Mouse (Mus musculus) forebrain, embryonic 11.5 days (tissue): ENCODE data around the gene Gm17535. TPM values are rescaled to one million over a fixed set of nuclear protein-coding genes. Genes with fewer than 3 reads are reported as not detected.
"Not testable (repeated sequence)": the region's sequence is repeated elsewhere in the genome, so short reads cannot be mapped to it uniquely, and the experiment has no call there.

Experiments used
- ATAC-seq: fragments of 200-750 bp; cut with Nextera tagmentation; replicated peaks from 2 replicates; pipeline ENCODE4 v1.8.0; 2017; ENCODE audit warnings: moderate TSS enrichment; ENCODE audit not compliant: low FRiP score
- DNase-seq: peaks from one replicate; pipeline ENCODE4 v3.0.0-alpha.2; 2017; ENCODE audit warnings: low spot score
- H3K27ac ChIP-seq: fragments of 300-500 bp; sonication (generic); 2 replicates; pipeline ENCODE4 v1.5.1; 2014; ENCODE audit warnings: low read depth, low read length
- H3K27me3 ChIP-seq: fragments of 300-500 bp; sonication (generic); 2 replicates; pipeline ENCODE4 v1.6.1; 2014; ENCODE audit warnings: mild to moderate bottlenecking, low read length, mixed read lengths; ENCODE audit not compliant: control insufficient read depth, insufficient read depth
- H3K36me3 ChIP-seq: fragments of 300-500 bp; sonication (generic); 2 replicates; pipeline ENCODE4 v1.6.1; 2014; ENCODE audit warnings: mild to moderate bottlenecking, low read length, moderate library complexity, mixed read lengths; ENCODE audit not compliant: control insufficient read depth, insufficient read depth
- H3K4me1 ChIP-seq: fragments of 300-500 bp; sonication (generic); replicated peaks from 2 replicates; pipeline ENCODE4 v1.6.1; 2014; ENCODE audit warnings: low read length, mixed read lengths; ENCODE audit not compliant: control insufficient read depth, insufficient read depth
- H3K4me2 ChIP-seq: fragments of 300-500 bp; sonication (generic); 2 replicates; pipeline ENCODE4 v1.6.1; 2014; ENCODE audit warnings: low read depth, mild to moderate bottlenecking, low read length, moderate library complexity, mixed read lengths; ENCODE audit not compliant: severe bottlenecking
- H3K4me3 ChIP-seq: fragments of 300-500 bp; sonication (generic); 2 replicates; pipeline ENCODE4 v1.5.1; 2014; ENCODE audit warnings: low read depth, low read length
- H3K9ac ChIP-seq: fragments of 300-500 bp; sonication (generic); 2 replicates; pipeline ENCODE4 v1.6.1; 2014; ENCODE audit warnings: low read length
- H3K9me3 ChIP-seq: fragments of 300-500 bp; sonication (generic); 2 replicates; pipeline ENCODE4 v1.6.1; 2016; ENCODE audit warnings: low read length, mixed read lengths; ENCODE audit not compliant: control insufficient read depth
- WGBS: fragments of 180-500 bp; shearing (Covaris S2); extraction: QIAGEN DNeasy Blood & Tissue Kit; methylation state at CpG from one replicate; pipeline ENCODE4 v1.1.7; 2014; 5-methylcytosine and 5-hydroxymethylcytosine counted together
- polyA plus RNA-seq: library from polyadenylated mRNA; unstranded; fragments of >200 nt; fragmentation: Nextera tagmentation; extraction: Ambion mirVana; gene quantifications from 2 replicates; pipeline ENCODE4 v1.2.1, GENCODE M21; 2014

Gm17535 gene
- polyA plus RNA-seq, result not detected in 2 replicates

DNA sequence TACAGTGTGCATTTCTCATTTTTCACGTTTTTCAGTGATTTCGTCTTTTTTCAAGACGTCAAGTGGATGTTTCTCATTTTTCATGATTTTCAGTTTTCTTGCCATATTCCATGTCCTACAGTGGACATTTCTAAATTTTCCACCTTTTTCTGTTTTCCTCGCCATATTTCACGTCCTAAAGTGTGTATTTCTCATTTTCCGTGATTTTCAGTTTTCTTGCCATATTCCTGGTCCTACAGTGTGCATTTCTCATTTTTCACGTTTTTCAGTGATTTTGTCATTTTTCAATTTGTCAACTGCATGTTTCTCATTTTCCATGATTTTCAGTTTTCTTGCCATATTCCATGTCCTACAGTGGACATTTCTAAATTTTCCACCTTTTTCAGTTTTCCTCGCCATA lies at the start of gene Gm17535:
Gene Gm17535 (plus strand): TSS at position 301 of the 400 bp plus-strand sequence.
- no CpG with 5 or more reads among the region's 8 CpGs for WGBS
- not testable (repeated sequence) for H3K27ac ChIP-seq, H3K4me2 ChIP-seq, DNase-seq, H3K27me3 ChIP-seq, H3K9ac ChIP-seq, H3K4me1 ChIP-seq, H3K9me3 ChIP-seq, H3K36me3 ChIP-seq, ATAC-seq, H3K4me3 ChIP-seq

DNA sequence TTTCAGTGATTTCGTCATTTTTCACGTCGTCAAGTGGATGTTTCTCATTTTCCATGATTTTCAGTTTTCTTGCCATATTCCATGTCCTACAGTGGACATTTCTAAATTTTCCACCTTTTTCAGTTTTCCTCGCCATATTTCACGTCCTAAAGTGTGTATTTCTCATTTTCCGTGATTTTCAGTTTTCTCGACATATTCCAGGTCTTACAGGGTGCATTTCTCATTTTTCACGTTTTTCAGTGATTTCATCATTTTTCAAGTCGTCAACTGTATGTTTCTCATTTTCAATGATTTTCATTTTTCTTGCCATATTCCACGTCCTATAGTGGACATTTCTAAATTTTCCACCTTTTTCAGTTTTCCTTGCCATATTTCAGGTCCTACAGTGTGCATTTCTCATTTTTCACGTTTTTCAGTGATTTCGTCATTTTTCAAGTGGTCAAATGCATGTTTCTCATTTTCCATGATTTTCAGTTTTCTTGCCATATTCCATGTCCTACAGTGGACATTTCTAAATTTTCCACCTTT lies 33.9 kb upstream of the Gm17535 start, which contains the start of gene Gm10722:
Gene Gm10722 (plus strand): TSS at position 478 of the 528 bp plus-strand sequence.
- ATAC-seq, H3K4me2 ChIP-seq, H3K9me3 ChIP-seq, H3K27me3 ChIP-seq, H3K4me1 ChIP-seq, H3K27ac ChIP-seq, H3K9ac ChIP-seq, H3K36me3 ChIP-seq, H3K4me3 ChIP-seq: not testable (repeated sequence)
- WGBS, result 66% methylated on average over 12 of the region's 12 CpGs
- peak; percentile 47 for DNase-seq

DNA sequence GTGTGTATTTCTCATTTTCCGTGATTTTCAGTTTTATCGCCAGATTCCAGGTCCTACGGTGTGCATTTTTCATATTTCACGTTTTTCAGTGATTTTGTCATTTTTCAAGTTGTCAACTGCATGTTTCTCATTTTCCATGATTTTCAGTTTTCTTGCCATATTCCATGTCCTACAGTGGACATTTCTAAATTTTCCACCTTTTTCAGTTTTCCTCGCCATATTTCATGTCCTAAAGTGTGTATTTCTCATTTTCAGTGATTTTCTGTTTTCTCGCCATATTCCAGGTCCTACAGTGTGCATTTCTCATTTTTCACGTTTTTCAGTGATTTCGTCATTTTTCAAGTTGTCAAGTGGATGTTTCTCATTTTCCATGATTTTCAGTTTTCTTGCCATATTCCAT lies 33.4 kb upstream of the Gm17535 start:
- H3K4me1 ChIP-seq, DNase-seq, H3K27me3 ChIP-seq, H3K4me3 ChIP-seq, H3K9me3 ChIP-seq, H3K4me2 ChIP-seq, H3K9ac ChIP-seq, H3K36me3 ChIP-seq, H3K27ac ChIP-seq, ATAC-seq: not testable (repeated sequence)
- 66% methylated on average over 8 of the region's 8 CpGs for WGBS

DNA sequence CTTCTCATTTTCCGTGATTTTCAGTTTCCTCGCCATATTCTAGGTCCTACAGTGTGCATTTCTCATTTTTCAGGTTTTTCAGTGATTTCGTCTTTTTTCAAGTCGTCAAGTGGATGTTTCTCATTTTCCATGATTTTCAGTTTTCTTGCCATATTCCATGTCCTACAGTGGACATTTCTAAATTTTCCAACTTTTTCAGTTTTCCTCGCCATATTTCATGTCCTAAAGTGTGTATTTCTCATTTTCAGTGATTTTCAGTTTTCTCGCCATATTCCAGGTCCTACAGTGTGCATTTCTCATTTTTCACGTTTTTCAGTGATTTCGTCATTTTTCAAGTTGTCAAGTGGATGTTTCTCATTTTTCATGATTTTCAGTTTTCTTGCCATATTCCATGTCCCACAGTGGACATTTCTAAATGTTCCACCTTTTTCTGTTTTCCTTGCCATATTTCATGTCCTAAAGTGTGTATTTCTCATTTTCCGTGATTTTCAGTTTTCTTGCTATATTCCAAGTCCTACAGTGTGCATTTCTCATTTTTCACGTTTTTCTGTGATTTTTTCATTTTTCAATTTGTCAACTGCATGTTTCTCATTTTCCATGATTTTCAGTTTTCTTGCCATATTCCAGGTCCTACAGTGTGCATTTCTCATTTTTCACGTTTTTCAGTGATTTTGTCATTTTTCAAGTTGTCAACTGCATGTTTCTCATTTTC lies 32.3 kb upstream of the Gm17535 start:
- DNase-seq (peak; percentile 38), ATAC-seq (peak; percentile 87)
- H3K4me2 ChIP-seq, H3K4me1 ChIP-seq, H3K27me3 ChIP-seq, H3K27ac ChIP-seq, H3K36me3 ChIP-seq, H3K4me3 ChIP-seq, H3K9ac ChIP-seq, H3K9me3 ChIP-seq: not testable (repeated sequence)
- WGBS, result 51% methylated on average over 8 of the region's 11 CpGs

DNA sequence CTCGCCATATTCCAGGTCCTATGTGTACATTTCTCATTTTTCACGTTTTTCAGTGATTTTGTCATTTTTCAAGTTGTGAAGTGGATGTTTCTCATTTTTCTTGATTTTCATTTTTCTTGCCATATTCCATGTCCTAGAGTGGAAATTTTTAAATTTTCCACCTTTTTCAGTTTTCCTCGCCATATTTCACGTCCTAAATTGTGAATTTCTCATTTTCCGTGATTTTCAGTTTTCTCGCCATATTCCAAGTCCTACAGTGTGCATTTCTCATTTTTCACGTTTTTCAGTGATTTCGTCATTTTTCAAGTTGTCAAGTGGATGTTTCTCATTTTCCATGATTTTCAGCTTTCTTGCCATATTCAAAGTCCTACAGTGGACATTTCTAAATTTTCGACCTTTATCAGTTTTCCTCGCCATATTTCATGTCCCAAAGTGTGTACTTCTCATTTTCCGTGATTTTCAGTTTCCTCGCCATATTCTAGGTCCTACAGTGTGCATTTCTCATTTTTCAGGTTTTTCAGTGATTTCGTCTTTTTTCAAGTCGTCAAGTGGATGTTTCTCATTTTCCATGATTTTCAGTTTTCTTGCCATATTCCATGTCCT lies 31.5 kb upstream of the Gm17535 start, which contains the start of gene Gm11168:
Gene Gm11168 (plus strand): TSS at position 553 of the 603 bp plus-strand sequence.
- not testable (repeated sequence) for ATAC-seq, H3K9me3 ChIP-seq, H3K27ac ChIP-seq, H3K4me1 ChIP-seq, H3K4me2 ChIP-seq, H3K36me3 ChIP-seq, H3K4me3 ChIP-seq, H3K9ac ChIP-seq, DNase-seq, H3K27me3 ChIP-seq
- WGBS, result 69% methylated on average over 6 of the region's 14 CpGs

DNA sequence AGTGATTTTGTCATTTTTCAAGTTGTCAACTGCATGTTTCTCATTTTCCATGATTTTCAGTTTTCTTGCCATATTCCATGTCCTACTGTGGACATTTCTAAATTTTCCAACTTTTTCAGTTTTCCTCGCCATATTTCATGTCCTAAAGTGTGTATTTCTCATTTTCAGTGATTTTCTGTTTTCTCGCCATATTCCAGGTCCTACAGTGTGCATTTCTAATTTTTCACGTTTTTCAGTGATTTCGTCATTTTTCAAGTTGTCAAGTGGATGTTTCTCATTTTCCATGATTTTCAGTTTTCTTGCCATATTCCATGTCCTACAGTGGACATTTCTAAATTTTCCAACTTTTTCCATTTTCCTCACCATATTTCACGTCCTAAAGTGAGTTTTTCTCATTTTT lies 28.2 kb upstream of the Gm17535 start:
- H3K4me1 ChIP-seq, H3K9me3 ChIP-seq, H3K36me3 ChIP-seq, ATAC-seq, H3K27me3 ChIP-seq, H3K27ac ChIP-seq, DNase-seq, H3K4me3 ChIP-seq, H3K4me2 ChIP-seq, H3K9ac ChIP-seq: not testable (repeated sequence)
- 90% methylated on average over 1 of the region's 5 CpGs for WGBS

DNA sequence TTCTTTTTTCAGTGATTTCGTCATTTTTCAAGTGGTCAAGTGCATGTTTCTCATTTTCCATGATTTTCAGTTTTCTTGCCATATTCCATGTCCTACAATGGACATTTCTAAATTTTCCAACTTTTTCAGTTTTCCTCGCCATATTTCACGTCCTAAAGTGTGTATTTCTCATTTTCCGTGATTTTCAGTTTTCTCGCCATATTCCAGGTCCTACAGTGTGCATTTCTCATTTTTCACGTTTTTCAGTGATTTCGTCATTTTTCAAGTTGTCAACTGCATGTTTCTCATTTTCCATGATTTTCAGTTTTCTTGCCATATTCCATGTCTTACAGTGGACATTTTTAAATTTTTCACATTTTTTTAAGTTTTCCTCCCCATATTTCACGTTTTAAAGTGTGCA lies 27.8 kb upstream of the Gm17535 start:
- not testable (repeated sequence) for H3K9me3 ChIP-seq, H3K36me3 ChIP-seq, H3K4me2 ChIP-seq, H3K4me3 ChIP-seq, H3K4me1 ChIP-seq, H3K9ac ChIP-seq, H3K27ac ChIP-seq, DNase-seq, H3K27me3 ChIP-seq
- WGBS, result 70% methylated on average over 7 of the region's 8 CpGs
- ATAC-seq, result peak; percentile 78

DNA sequence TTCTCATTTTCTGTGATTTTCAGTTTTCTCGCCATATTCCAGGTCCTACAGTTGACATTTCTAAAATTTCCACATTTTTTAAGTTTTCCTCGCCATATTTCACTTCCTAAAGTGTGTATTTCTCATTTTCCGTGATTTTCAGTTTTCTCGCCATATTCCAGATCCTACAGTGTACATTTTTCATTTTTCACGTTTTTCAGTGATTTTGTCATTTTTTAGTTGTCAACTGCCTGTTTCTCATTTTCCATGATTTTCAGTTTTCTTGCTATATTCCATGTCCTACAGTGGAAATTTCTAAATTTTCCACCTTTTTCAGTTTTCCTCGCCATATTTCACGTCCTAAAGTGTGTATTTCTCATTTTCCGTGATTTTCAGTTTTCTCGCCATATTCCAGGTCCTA lies 27.1 kb upstream of the Gm17535 start:
- not testable (repeated sequence) for H3K4me1 ChIP-seq, H3K4me3 ChIP-seq, H3K27ac ChIP-seq, H3K27me3 ChIP-seq, H3K9ac ChIP-seq, H3K9me3 ChIP-seq, DNase-seq, H3K36me3 ChIP-seq, H3K4me2 ChIP-seq
- 73% methylated on average over 6 of the region's 9 CpGs for WGBS
- ATAC-seq, result peak; percentile 30; the same call in 1 of the 2 replicates
